Mouse (Mus musculus): ENCODE data around the gene Gm20820. TPM values are rescaled to one million over a fixed set of nuclear protein-coding genes. Genes with fewer than 3 reads are reported as not detected.
"Not testable (repeated sequence)": the region's sequence is repeated elsewhere in the genome, so short reads cannot be mapped to it uniquely, and the experiment has no call there.

The Gm20820 gene
- total RNA-seq (2017): not detected in 2 replicates

DNA sequence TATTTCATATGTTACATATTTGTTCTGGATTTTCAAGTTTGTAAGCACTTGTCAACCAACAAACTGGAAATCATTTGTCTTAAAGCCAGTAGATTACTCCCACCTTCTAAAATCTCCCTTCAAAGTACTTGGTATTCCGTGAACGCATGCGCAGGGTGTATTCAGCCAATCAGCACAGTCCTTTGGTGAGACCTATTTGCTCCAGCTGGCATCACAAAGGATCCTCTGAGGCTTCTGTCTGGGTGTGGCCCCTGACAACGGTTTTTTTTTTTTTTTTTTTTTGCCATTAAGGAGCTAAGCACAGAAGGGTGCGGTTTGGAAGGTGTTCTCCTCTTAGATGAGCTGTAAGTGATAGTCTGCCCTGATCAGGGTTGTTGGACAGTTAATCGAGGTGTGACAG lies at the start of gene Gm20820:
Gene Gm20820 (plus strand): TSS at position 301 of the 400 bp plus-strand sequence.
- ATAC-seq (replicated peaks; ENCODE audit: low read depth, poor library complexity, severe bottlenecking): not testable (repeated sequence)
